Mouse (Mus musculus) CH12.LX (cell line): ENCODE data around the gene Cela3a.

Experiments used
- CTCF ChIP-seq, 2 experiments: IDR thresholded peaks in 1 of 2; conservative IDR thresholded peaks in 1 of 2; 2 replicates each; pipeline ENCODE4 v1.5.1; 2011 to 2012; ENCODE audit warnings: low read depth in 2 of 2, low read length in 2 of 2, improper control_type of control experiment in 1 of 2, inconsistent platforms in 1 of 2, mild to moderate bottlenecking in 1 of 2, moderate library complexity in 1 of 2
- EP300 ChIP-seq: IDR thresholded peaks from 2 replicates; pipeline ENCODE4 v1.6.1; 2011; ENCODE audit warnings: low read length, improper control_type of control experiment
- MYC ChIP-seq: IDR thresholded peaks from 2 replicates; pipeline ENCODE4 v1.6.1; 2011; ENCODE audit warnings: low read depth, mild to moderate bottlenecking, improper control_type of control experiment, low read length
- POLR2A ChIP-seq: IDR thresholded peaks from 2 replicates; pipeline ENCODE4 v1.6.1; 2011; ENCODE audit warnings: low read depth, mild to moderate bottlenecking, improper control_type of control experiment, low read length

DNA sequence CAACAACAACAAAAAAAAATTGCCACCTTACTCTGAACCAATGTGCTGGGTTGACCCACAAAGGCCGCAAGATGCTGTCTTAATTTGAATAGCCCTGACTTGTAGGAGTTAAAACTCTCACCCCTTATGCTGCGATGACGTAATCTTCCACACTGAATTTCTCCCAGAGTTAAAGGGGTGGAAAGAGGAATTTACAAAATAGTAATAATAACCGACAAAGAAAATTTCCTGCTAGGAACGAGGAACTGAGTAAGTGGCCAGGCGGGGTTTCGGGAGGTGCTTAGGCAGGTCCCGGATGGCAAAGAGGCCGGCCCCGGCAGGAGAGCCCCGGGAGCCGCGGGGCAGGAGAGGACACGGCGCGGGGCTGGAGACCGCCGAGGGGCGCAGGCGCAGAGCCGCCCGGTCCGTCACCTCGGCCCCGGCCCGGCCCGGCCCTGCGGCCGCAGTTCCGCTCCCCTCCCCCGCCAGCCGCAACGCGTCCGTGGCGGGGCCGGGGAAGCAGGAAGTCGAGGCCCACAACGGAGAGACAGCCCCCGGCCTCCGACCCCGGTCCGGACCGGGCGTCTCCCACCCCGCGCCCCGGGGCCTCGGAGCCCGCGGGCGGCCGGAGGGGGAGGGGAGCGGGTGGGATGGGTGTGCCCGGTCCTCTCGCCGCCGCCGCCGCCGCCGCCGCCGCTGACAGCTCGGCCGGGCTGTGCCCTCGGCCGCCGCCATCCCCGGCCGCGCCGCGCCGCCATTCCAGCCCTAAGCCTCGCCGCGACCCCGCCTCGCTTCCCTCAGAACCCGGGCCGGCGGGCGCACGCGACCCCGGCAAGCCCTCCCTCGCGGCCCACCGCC, 52.7 kb downstream of the Cela3a start:
- TF ChIP-seq MYC, result no peak
- TF ChIP-seq CTCF (conservative IDR thresholded peaks at IDR 0.05 in 1 of 2, IDR thresholded peaks at IDR 0.05 in 1 of 2; ENCODE audit: low read depth in 2 of 2, low read length in 2 of 2), result no peak
- peak; percentile 28; the same call in 1 of the 2 replicates for TF ChIP-seq POLR2A
- TF ChIP-seq EP300, result peak; percentile 29; the same call in 1 of the 2 replicates
